8 mouse cellular contexts compared by ENCODE assay signal in genomic region chr6:37415034-37415433, GRCm38 (mm10). TPM values are rescaled to one million over a fixed set of nuclear protein-coding genes. Genes with fewer than 3 reads are reported as not detected.
DNase-seq lines count a peak whose midpoint lies in the region; ATAC-seq lines count a peak whose summit lies in the region.

No protein-coding gene starts in this region.

- peak overlapping the region; percentile 45 for H3K9ac ChIP-seq in heart, embryonic 12.5 days
- peak overlapping the region; percentile 48 for H3K9ac ChIP-seq in stomach, embryonic 16.5 days (ENCODE audit: low read length)

- 29% methylated on average over 7 of the region's 7 CpGs for whole genome bisulfite sequencing in heart, embryonic 12.5 days
- WGBS in stomach, embryonic 16.5 days, result 20% methylated on average over 7 of the region's 7 CpGs

- peak overlapping the region; percentile 41 for H3K4me2 ChIP-seq in heart, embryonic 12.5 days
- no peak overlapping the region for H3K4me2 ChIP-seq in stomach, embryonic 16.5 days (ENCODE audit: low read depth, low read length)

- no peaks in the 10 kb centered on the region for H3K9me3 ChIP-seq in heart, embryonic 12.5 days (replicated peaks)
- no peaks in the 10 kb centered on the region for H3K9me3 ChIP-seq in stomach, embryonic 16.5 days (replicated peaks; ENCODE audit: control insufficient read depth, low read length)

- peaks cover 86% of the 10 kb centered on the region for H3K4me1 ChIP-seq in heart, embryonic 12.5 days (replicated peaks)
- peaks cover 45% of the 10 kb centered on the region for H3K4me1 ChIP-seq in stomach, embryonic 16.5 days (ENCODE audit: control insufficient read depth, insufficient read depth, low read length)

- peak; percentile 88 for ATAC-seq in heart, embryonic 12.5 days (ENCODE audit: insufficient number of reproducible peaks, low FRiP score)
- peak; percentile 88 for ATAC-seq in stomach, embryonic 16.5 days (ENCODE audit: insufficient read depth, low FRiP score)

- peaks cover 20% of the 10 kb centered on the region for H3K36me3 ChIP-seq in heart, embryonic 12.5 days
- H3K36me3 ChIP-seq in stomach, embryonic 16.5 days (ENCODE audit: control insufficient read depth, insufficient read depth, low read length), result no peaks in the 10 kb centered on the region

- intact Hi-C loops in left cerebral cortex, postnatal 36 days (cut with DNase I), result no loop called here

- peak overlapping the region; percentile 98 for H3K27ac ChIP-seq in heart, embryonic 12.5 days (ENCODE audit: poor library complexity, severe bottlenecking)
- peak overlapping the region; percentile 82 for H3K27ac ChIP-seq in stomach, embryonic 16.5 days (ENCODE audit: low read length)

- no peaks in the 10 kb centered on the region for H3K27me3 ChIP-seq in heart, embryonic 12.5 days (replicated peaks)
- H3K27me3 ChIP-seq in stomach, embryonic 16.5 days (ENCODE audit: control insufficient read depth, insufficient read depth, low read length), result no peaks in the 10 kb centered on the region

- no peak overlapping the region for H3K4me3 ChIP-seq in heart, embryonic 12.5 days
- H3K4me3 ChIP-seq in stomach, embryonic 16.5 days (replicated peaks; ENCODE audit: low read length), result no peak overlapping the region

- peak; percentile 47 for DNase-seq in ovary, postnatal 14 days (ENCODE audit: low spot score)
- DNase-seq in ovary, adult 18-20 months (ENCODE audit: low spot score), result no peak
- DNase-seq in kidney, postnatal 4 days, result peak; percentile 82 to 89
- DNase-seq in cerebellum, adult 11-12 months, result no peak
- DNase-seq in thymus, postnatal 25 days, result no peak
- DNase-seq in left cerebral cortex, postnatal 36 days (ENCODE audit: low spot score in 2 of 2), result no peak

RNA-seq across cellular contexts. Expression of gene Creb3l2, which starts 26.9 kb away (rescaled TPM):
- polyA plus RNA-seq in heart, embryonic 12.5 days (2016; fragmentation: Nextera tagmentation; extraction: Ambion mirVana), result 49.4 and 52.2 TPM in 2 replicates
- polyA plus RNA-seq in stomach, embryonic 16.5 days (2015; fragmentation: Nextera tagmentation; extraction: Ambion mirVana), result 18.6 and 20.3 TPM in 2 replicates
- total RNA-seq in left cerebral cortex, postnatal 36 days (2021), result 1 to 10 TPM; 6.1 to 8.1 TPM

Comparison
In these comparisons a context has a peak if more than half of its experiments do, and no peak if none do; other contexts are left out.
1. DNase-seq: peak in ovary, postnatal 14 days (single experiment) and kidney, postnatal 4 days (2 of 2); none in ovary, adult 18-20 months (single experiment), cerebellum, adult 11-12 months (single experiment), thymus, postnatal 25 days (single experiment) and left cerebral cortex, postnatal 36 days (0 of 2).